Mouse (Mus musculus): ENCODE data around the gene Rdh1.
"Not testable (repeated sequence)": the region's sequence is repeated elsewhere in the genome, so short reads cannot be mapped to it uniquely, and the experiment has no call there.

The Rdh1 gene

GRCm38 (mm10) chr10:127748847-127749612 lies 10.5 kb upstream of the Rdh1 start:
- in situ Hi-C loops (cut with MboI, MseI): no loop called here

- in situ Hi-C loops (cut with MboI, MseI): no loop called here
Observed at GRCm38 (mm10) chr10:127750136-127750777, 9.3 kb upstream of the Rdh1 start.

GRCm38 (mm10) chr10:127751548-127751947 lies 8.0 kb upstream of the Rdh1 start, which contains the start of gene Gpr182:
TSS of gene Gpr182 (minus strand) at chr10:127751732.
- in situ Hi-C loops (cut with MboI, MseI): no loop called here

GRCm38 (mm10) chr10:127754566-127755166 lies 4.9 kb upstream of the Rdh1 start:
- in situ Hi-C loops (cut with MboI, MseI): no loop called here

- in situ Hi-C loops (cut with MboI, MseI): no loop called here
Observed at GRCm38 (mm10) chr10:127755246-127755645, 4.3 kb upstream of the Rdh1 start.

- in situ Hi-C loops (cut with MboI, MseI): no loop called here
Observed at GRCm38 (mm10) chr10:127755770-127756468, 3.6 kb upstream of the Rdh1 start.

- in situ Hi-C loops (cut with MboI, MseI): not testable (repeated sequence)
Observed at GRCm38 (mm10) chr10:127762926-127763325, 3.4 kb downstream of the Rdh1 start.

GRCm38 (mm10) chr10:127763914-127764680 lies 4.6 kb downstream of the Rdh1 start:
- in situ Hi-C loops (cut with MboI, MseI): no loop called here

- in situ Hi-C loops (cut with MboI, MseI): no loop called here
Observed at GRCm38 (mm10) chr10:127766564-127766963, 7.0 kb downstream of the Rdh1 start.

- in situ Hi-C loops (cut with MboI, MseI): no loop called here
Observed at GRCm38 (mm10) chr10:127776011-127776410, 16.5 kb downstream of the Rdh1 start, which contains the start of gene Rdh9. TSS of gene Rdh9 (plus strand) at chr10:127776386.

- in situ Hi-C loops (cut with MboI, MseI): not testable (repeated sequence)
Observed at GRCm38 (mm10) chr10:127782321-127782720, 22.8 kb downstream of the Rdh1 start.

GRCm38 (mm10) chr10:127785411-127785810 lies 25.9 kb downstream of the Rdh1 start:
- in situ Hi-C loops (cut with MboI, MseI): not testable (repeated sequence)

- in situ Hi-C loops (cut with MboI, MseI): no loop called here
Observed at GRCm38 (mm10) chr10:127799295-127799694, 39.8 kb downstream of the Rdh1 start.

- in situ Hi-C loops (cut with MboI, MseI): no loop called here
Observed at GRCm38 (mm10) chr10:127800891-127801290, 41.4 kb downstream of the Rdh1 start, which contains the start of gene Rdh16. TSS of gene Rdh16 (plus strand) at chr10:127801152.

GRCm38 (mm10) chr10:127801612-127802011 lies 42.1 kb downstream of the Rdh1 start:
- in situ Hi-C loops (cut with MboI, MseI): no loop called here

GRCm38 (mm10) chr10:127802236-127802635 lies 42.7 kb downstream of the Rdh1 start:
- in situ Hi-C loops (cut with MboI, MseI): no loop called here

GRCm38 (mm10) chr10:127804416-127804815 lies 44.9 kb downstream of the Rdh1 start:
- in situ Hi-C loops (cut with MboI, MseI): no loop called here

- in situ Hi-C loops (cut with MboI, MseI): no loop called here
Observed at GRCm38 (mm10) chr10:127815888-127816287, 56.4 kb downstream of the Rdh1 start.

- in situ Hi-C loops (cut with MboI, MseI): not testable (repeated sequence)
Observed at GRCm38 (mm10) chr10:127817268-127817910, 57.9 kb downstream of the Rdh1 start.
